Comparison of ENCODE assay signal across 17 mouse cellular contexts in the genomic region with DNA sequence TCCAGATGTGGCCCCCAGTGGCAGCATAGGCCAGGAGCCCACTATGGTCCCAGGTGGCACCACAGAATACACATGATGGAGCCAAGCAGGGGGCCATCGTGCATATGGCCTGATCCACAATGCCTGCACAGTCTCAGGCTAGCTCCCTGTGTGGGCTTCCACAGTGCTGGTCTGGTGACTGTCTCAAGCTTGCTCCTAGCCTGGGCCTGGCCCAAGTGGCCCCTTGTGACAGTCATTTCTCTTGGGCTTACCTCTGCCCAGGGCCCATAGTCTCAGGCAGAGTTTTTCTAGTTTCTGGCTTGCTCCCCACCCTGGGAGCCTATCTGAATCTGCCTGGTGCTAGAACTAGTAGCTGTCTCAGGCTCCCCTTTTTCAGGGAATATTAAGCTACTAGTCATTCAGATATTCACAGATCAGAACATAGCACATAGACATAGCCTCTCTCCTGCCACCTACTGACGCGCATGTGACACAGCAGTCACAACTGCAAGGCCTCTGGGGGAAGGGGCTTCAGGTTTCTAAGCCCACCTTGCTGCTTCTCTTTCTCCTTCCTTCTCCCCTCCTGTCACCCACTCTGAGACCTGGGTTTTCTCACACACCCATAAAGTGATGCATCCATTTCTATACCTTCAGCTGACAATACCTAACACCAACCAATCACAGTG. TPM values are rescaled to one million over a fixed set of nuclear protein-coding genes. Genes with fewer than 3 reads are reported as not detected.
DNase-seq lines count a peak whose midpoint lies in the region; ATAC-seq and TF ChIP-seq lines count a peak whose summit lies in the region.
"Had no signal": no experiment of that assay in that cellular context is flagged by ENCODE, and none has a peak within 500 bp of the region (broad histone marks: within the 10 kb centered on the region; RNA-seq: fewer than 3 reads in every experiment).

No protein-coding gene starts in this region.

- DNase-seq in midbrain, postnatal 0 days (ENCODE audit: low spot score): no peak
- DNase-seq in liver, postnatal 0 days: no peak
- no peak for DNase-seq in yolk sac, embryonic 10.5 days (ENCODE audit: low spot score)
- DNase-seq in left cerebral cortex, adult 18-20 months (ENCODE audit: low spot score in 2 of 2): no peak
- DNase-seq: gastrocnemius, postnatal 36 days; heart, postnatal 14 days; kidney, adult 11 months had no signal

- no peaks in the 10 kb centered on the region for H3K27me3 ChIP-seq in kidney, embryonic 16.5 days (ENCODE audit: insufficient read depth, low read length)
- no peaks in the 10 kb centered on the region for H3K27me3 ChIP-seq in kidney, embryonic 14.5 days (ENCODE audit: control insufficient read depth, insufficient read depth, low read length)
- no peaks in the 10 kb centered on the region for H3K27me3 ChIP-seq in midbrain, postnatal 0 days (ENCODE audit: insufficient read depth, low read length)
- no peaks in the 10 kb centered on the region for H3K27me3 ChIP-seq in midbrain, embryonic 15.5 days (replicated peaks)
- no peaks in the 10 kb centered on the region for H3K27me3 ChIP-seq in liver, postnatal 0 days (ENCODE audit: insufficient read depth, low read length)
- H3K27me3 ChIP-seq: embryonic facial prominence, embryonic 12.5 days had no signal

- peak; percentile 65 for TF ChIP-seq CTCF in midbrain, postnatal 0 days (IDR thresholded peaks at IDR 0.05)
- peak; percentile 63 for TF ChIP-seq CTCF in liver, postnatal 0 days (IDR thresholded peaks at IDR 0.05; ENCODE audit: low read depth)

- no peaks in the 10 kb centered on the region for H3K36me3 ChIP-seq in kidney, embryonic 16.5 days (ENCODE audit: insufficient read depth, low read length)
- H3K36me3 ChIP-seq in kidney, embryonic 14.5 days (ENCODE audit: control insufficient read depth, insufficient read depth, low read length): no peaks in the 10 kb centered on the region
- H3K36me3 ChIP-seq in midbrain, postnatal 0 days (ENCODE audit: insufficient read depth, low read length): no peaks in the 10 kb centered on the region
- H3K36me3 ChIP-seq in midbrain, embryonic 15.5 days (replicated peaks): no peaks in the 10 kb centered on the region
- H3K36me3 ChIP-seq in liver, postnatal 0 days (replicated peaks; ENCODE audit: insufficient read depth, low read length): no peaks in the 10 kb centered on the region
- H3K36me3 ChIP-seq: embryonic facial prominence, embryonic 12.5 days; G1E had no signal

- WGBS in kidney, embryonic 16.5 days: 57% methylated on average over 3 of the region's 3 CpGs
- 53% methylated on average over 3 of the region's 3 CpGs for WGBS in kidney, embryonic 14.5 days
- WGBS in midbrain, postnatal 0 days: 59% methylated on average over 3 of the region's 3 CpGs
- WGBS in midbrain, embryonic 15.5 days: 52% methylated on average over 3 of the region's 3 CpGs
- WGBS in liver, postnatal 0 days (ENCODE audit: insufficient replicate concordance): 56% methylated on average over 3 of the region's 3 CpGs

- H3K4me1 ChIP-seq in kidney, embryonic 16.5 days (ENCODE audit: insufficient read depth, low read length): 0 out of 2 replicates have a peak, but pooled peaks cover 4% of the 10 kb centered on the region
- H3K4me1 ChIP-seq in kidney, embryonic 14.5 days (ENCODE audit: control insufficient read depth, insufficient read depth, low read length): peaks cover 6% of the 10 kb centered on the region; the same call in 1 of the 2 replicates
- no peaks in the 10 kb centered on the region for H3K4me1 ChIP-seq in midbrain, postnatal 0 days (ENCODE audit: insufficient read depth, low read length)
- H3K4me1 ChIP-seq in midbrain, embryonic 15.5 days: no peaks in the 10 kb centered on the region
- peaks cover 17% of the 10 kb centered on the region for H3K4me1 ChIP-seq in liver, postnatal 0 days (ENCODE audit: insufficient read depth)
- H3K4me1 ChIP-seq: embryonic facial prominence, embryonic 12.5 days had no signal

- H3K4me3 ChIP-seq in kidney, embryonic 16.5 days (ENCODE audit: low read length): no peak overlapping the region
- H3K4me3 ChIP-seq in kidney, embryonic 14.5 days (ENCODE audit: low read length): no peak overlapping the region
- H3K4me3 ChIP-seq in midbrain, postnatal 0 days (ENCODE audit: low read depth, low read length): no peak overlapping the region
- no peak overlapping the region for H3K4me3 ChIP-seq in midbrain, embryonic 15.5 days
- no peak overlapping the region for H3K4me3 ChIP-seq in liver, postnatal 0 days (ENCODE audit: low read depth, low read length)
- H3K4me3 ChIP-seq: embryonic facial prominence, embryonic 12.5 days had no signal

- no peak overlapping the region for H3K4me2 ChIP-seq in kidney, embryonic 16.5 days (replicated peaks; ENCODE audit: low read depth, low read length)
- H3K4me2 ChIP-seq in kidney, embryonic 14.5 days (replicated peaks; ENCODE audit: low read depth, low read length): no peak overlapping the region
- H3K4me2 ChIP-seq in midbrain, postnatal 0 days (ENCODE audit: low read depth, low read length, poor library complexity, severe bottlenecking): no peak overlapping the region
- no peak overlapping the region for H3K4me2 ChIP-seq in midbrain, embryonic 15.5 days
- no peak overlapping the region; the same call in 1 of the 2 replicates for H3K4me2 ChIP-seq in liver, postnatal 0 days (ENCODE audit: low read depth, low read length)
- H3K4me2 ChIP-seq: embryonic facial prominence, embryonic 12.5 days had no signal

- TF ChIP-seq EP300 in liver, postnatal 0 days (IDR thresholded peaks at IDR 0.05; ENCODE audit: low read depth): no peak

- no peak overlapping the region for H3K9ac ChIP-seq in kidney, embryonic 16.5 days (replicated peaks; ENCODE audit: low read length)
- no peak overlapping the region for H3K9ac ChIP-seq in kidney, embryonic 14.5 days (ENCODE audit: low read depth, low read length)
- no peak overlapping the region for H3K9ac ChIP-seq in midbrain, postnatal 0 days (replicated peaks; ENCODE audit: low read length, poor library complexity, severe bottlenecking)
- no peak overlapping the region for H3K9ac ChIP-seq in midbrain, embryonic 15.5 days
- no peak overlapping the region for H3K9ac ChIP-seq in liver, postnatal 0 days (replicated peaks)
- H3K9ac ChIP-seq: embryonic facial prominence, embryonic 12.5 days had no signal

- H3K27ac ChIP-seq in kidney, embryonic 16.5 days (ENCODE audit: low read length): no peak overlapping the region
- no peak overlapping the region for H3K27ac ChIP-seq in kidney, embryonic 14.5 days (ENCODE audit: low read depth, low read length)
- no peak overlapping the region for H3K27ac ChIP-seq in midbrain, postnatal 0 days (ENCODE audit: low read depth, low read length)
- no peak overlapping the region for H3K27ac ChIP-seq in midbrain, embryonic 15.5 days
- 0 out of 2 replicates have a peak overlapping the region, but pooled peaks have one; percentile 19 for H3K27ac ChIP-seq in liver, postnatal 0 days (ENCODE audit: low read depth)
- H3K27ac ChIP-seq: embryonic facial prominence, embryonic 12.5 days; macrophage had no signal

- 0 out of 2 replicates have a peak, but pooled peaks have one; percentile 13 for ATAC-seq in kidney, embryonic 16.5 days (ENCODE audit: low FRiP score, low TSS enrichment)
- ATAC-seq in kidney, embryonic 14.5 days (ENCODE audit: low FRiP score, low TSS enrichment): no peak
- ATAC-seq in midbrain, postnatal 0 days (ENCODE audit: low FRiP score): no peak
- ATAC-seq in midbrain, embryonic 15.5 days (replicated peaks): no peak
- peak; percentile 50; the same call in 1 of the 2 replicates for ATAC-seq in common myeloid progenitor, adult 5-6 weeks (replicated peaks; ENCODE audit: low read depth, poor library complexity, severe bottlenecking)
- no peak for ATAC-seq in liver, postnatal 0 days
- ATAC-seq: activated CD4-positive, CD25-positive, alpha-beta regulatory T cell, adult 4 months; forebrain, embryonic 14.5 days had no signal

- no peaks in the 10 kb centered on the region for H3K9me3 ChIP-seq in kidney, embryonic 16.5 days (ENCODE audit: low read length)
- no peaks in the 10 kb centered on the region for H3K9me3 ChIP-seq in kidney, embryonic 14.5 days (ENCODE audit: control insufficient read depth, low read length)
- no peaks in the 10 kb centered on the region for H3K9me3 ChIP-seq in midbrain, postnatal 0 days (ENCODE audit: low read length)
- no peaks in the 10 kb centered on the region for H3K9me3 ChIP-seq in midbrain, embryonic 15.5 days
- no peaks in the 10 kb centered on the region for H3K9me3 ChIP-seq in liver, postnatal 0 days (ENCODE audit: low read length)
- H3K9me3 ChIP-seq: embryonic facial prominence, embryonic 12.5 days; G1E had no signal

RNA-seq across cellular contexts. Expression of a gene that starts 9.7 kb away (rescaled TPM):
- polyA plus RNA-seq in kidney, embryonic 16.5 days (2015; fragmentation: Nextera tagmentation; extraction: Ambion mirVana): 46.3 and 50.5 TPM in 2 replicates
- polyA plus RNA-seq in kidney, embryonic 14.5 days (2014; fragmentation: Nextera tagmentation; extraction: Ambion mirVana): 12.7 and 20.4 TPM in 2 replicates
- total RNA-seq in midbrain, postnatal 0 days (2014; rRNA removed): not detected in 2 replicates
- 0.06 and 0.12 TPM in 2 replicates for polyA plus RNA-seq in midbrain, postnatal 0 days (2015; fragmentation: Nextera tagmentation; extraction: Ambion mirVana)
- 0.10 and 0.20 TPM in 2 replicates for polyA plus RNA-seq in midbrain, embryonic 15.5 days (2015; fragmentation: Nextera tagmentation; extraction: Ambion mirVana)
- total RNA-seq in common myeloid progenitor, adult 5-6 weeks (2017): not detected in 2 replicates
- 48.4 and 49.3 TPM in 2 replicates for polyA plus RNA-seq in liver, postnatal 0 days (2015; fragmentation: Nextera tagmentation; extraction: Ambion mirVana)
- total RNA-seq in left cerebral cortex, adult 18-20 months (2021): not detected
- total RNA-seq: gastrocnemius, postnatal 36 days; heart, postnatal 14 days; layer of hippocampus, postnatal 25 days had no signal
- polyA plus RNA-seq: activated CD4-positive, CD25-positive, alpha-beta regulatory T cell, adult 4 months; embryonic facial prominence, embryonic 12.5 days; G1E; macrophage had no signal

Comparison
In these comparisons a context has a peak if more than half of its experiments do, and no peak if none do; other contexts are left out.
1. ATAC-seq: peak in kidney, embryonic 16.5 days (single experiment) and common myeloid progenitor, adult 5-6 weeks (single experiment); none in kidney, embryonic 14.5 days (single experiment), midbrain, postnatal 0 days (single experiment), midbrain, embryonic 15.5 days (single experiment) and liver, postnatal 0 days (single experiment).
2. RNA of a gene that starts 9.7 kb away (polyA plus RNA-seq): 46.3 to 50.5 TPM in kidney, embryonic 16.5 days, 48.4 to 49.3 TPM in liver, postnatal 0 days and 12.7 to 20.4 TPM in kidney, embryonic 14.5 days; 0.06 to 0.12 TPM in midbrain, postnatal 0 days and 0.10 to 0.20 TPM in midbrain, embryonic 15.5 days; every median in the first group is over 10 times any median in the second.